Mouse (Mus musculus): ENCODE results near the gene Senp8. TPM values are rescaled to one million over a fixed set of nuclear protein-coding genes. Genes with fewer than 3 reads are reported as not detected.

The Senp8 gene
- polyA plus RNA-seq, 1 experiment from 2014 or later = 10.0 TPM

GRCm38 (mm10) chr9:59695451-59695813 is 55.1 kb downstream of the Senp8 start:
- Histone ChIP-seq H3K4me1 (ENCODE audit: control insufficient read depth, insufficient read depth, low read depth, low read length) (peaks cover 12% of the 10 kb centered on the region), H3K9ac (ENCODE audit: low read depth, low read length) (no peak overlapping the region), H3K4me3 (ENCODE audit: low read length) (no peak overlapping the region), H3K4me2 (ENCODE audit: low read length) (no peak overlapping the region), H3K9me3 (ENCODE audit: control insufficient read depth, low read length) (no peaks in the 10 kb centered on the region), H3K27ac (ENCODE audit: low read depth, low read length) (no peak overlapping the region), H3K36me3 (ENCODE audit: control insufficient read depth, insufficient read depth, low read length) (no peaks in the 10 kb centered on the region), H3K27me3 (replicated peaks; ENCODE audit: control insufficient read depth, insufficient read depth, low read length) (no peaks in the 10 kb centered on the region)
- 52% methylated on average over 3 of the region's 3 CpGs for WGBS
- no peak for ATAC-seq

GRCm38 (mm10) chr9:59694571-59695450 is 55.7 kb downstream of the Senp8 start:
- H3K4me1 ChIP-seq (ENCODE audit: control insufficient read depth, insufficient read depth, low read depth, low read length) = peaks cover 12% of the 10 kb centered on the region
- no peaks in the 10 kb centered on the region for H3K36me3 ChIP-seq (ENCODE audit: control insufficient read depth, insufficient read depth, low read length)
- 65% methylated on average over 16 of the region's 16 CpGs for WGBS
- no peak overlapping the region for H3K9ac ChIP-seq (ENCODE audit: low read depth, low read length)
- H3K4me2 ChIP-seq (ENCODE audit: low read length) = no peak overlapping the region
- no peak overlapping the region for H3K4me3 ChIP-seq (ENCODE audit: low read length)
- no peak overlapping the region for H3K27ac ChIP-seq (ENCODE audit: low read depth, low read length)
- H3K27me3 ChIP-seq (replicated peaks; ENCODE audit: control insufficient read depth, insufficient read depth, low read length) = no peaks in the 10 kb centered on the region
- ATAC-seq = no peak
- H3K9me3 ChIP-seq (ENCODE audit: control insufficient read depth, low read length) = no peaks in the 10 kb centered on the region

- H3K4me1 ChIP-seq (ENCODE audit: control insufficient read depth, insufficient read depth, low read depth, low read length) = peaks cover 12% of the 10 kb centered on the region
- peak overlapping the region; percentile 37 for H3K4me3 ChIP-seq (ENCODE audit: low read length)
- peak overlapping the region; percentile 70 for H3K4me2 ChIP-seq (ENCODE audit: low read length)
- H3K27me3 ChIP-seq (replicated peaks; ENCODE audit: control insufficient read depth, insufficient read depth, low read length) = no peaks in the 10 kb centered on the region
- ATAC-seq = peak; percentile 73
- peak overlapping the region; percentile 57 for H3K9ac ChIP-seq (ENCODE audit: low read depth, low read length)
- peak overlapping the region; percentile 72 for H3K27ac ChIP-seq (ENCODE audit: low read depth, low read length)
- H3K36me3 ChIP-seq (ENCODE audit: control insufficient read depth, insufficient read depth, low read length) = no peaks in the 10 kb centered on the region
- no peaks in the 10 kb centered on the region for H3K9me3 ChIP-seq (ENCODE audit: control insufficient read depth, low read length)
- WGBS = 32% methylated on average over 9 of the region's 9 CpGs
These were observed 58.4 kb downstream of the Senp8 start for GRCm38 (mm10) chr9:59692145-59692544.

GRCm38 (mm10) chr9:59691635-59692094 is 58.8 kb downstream of the Senp8 start:
- ATAC-seq = peak; percentile 89
- peaks cover 12% of the 10 kb centered on the region for H3K4me1 ChIP-seq (ENCODE audit: control insufficient read depth, insufficient read depth, low read depth, low read length)
- H3K4me2 ChIP-seq (ENCODE audit: low read length) = peak overlapping the region; percentile 70
- peak overlapping the region; percentile 57 for H3K9ac ChIP-seq (ENCODE audit: low read depth, low read length)
- 4% methylated on average over 23 of the region's 23 CpGs for WGBS
- no peaks in the 10 kb centered on the region for H3K36me3 ChIP-seq (ENCODE audit: control insufficient read depth, insufficient read depth, low read length)
- no peaks in the 10 kb centered on the region for H3K9me3 ChIP-seq (ENCODE audit: control insufficient read depth, low read length)
- H3K4me3 ChIP-seq (ENCODE audit: low read length) = peak overlapping the region; percentile 37
- no peaks in the 10 kb centered on the region for H3K27me3 ChIP-seq (replicated peaks; ENCODE audit: control insufficient read depth, insufficient read depth, low read length)
- peak overlapping the region; percentile 72 for H3K27ac ChIP-seq (ENCODE audit: low read depth, low read length)

GRCm38 (mm10) chr9:59687416-59688046 is 63.0 kb downstream of the Senp8 start:
- no peak overlapping the region for H3K27ac ChIP-seq (ENCODE audit: low read depth, low read length)
- H3K36me3 ChIP-seq (ENCODE audit: control insufficient read depth, insufficient read depth, low read length) = no peaks in the 10 kb centered on the region
- peaks cover 11% of the 10 kb centered on the region for H3K4me1 ChIP-seq (ENCODE audit: control insufficient read depth, insufficient read depth, low read depth, low read length)
- no peaks in the 10 kb centered on the region for H3K9me3 ChIP-seq (ENCODE audit: control insufficient read depth, low read length)
- H3K9ac ChIP-seq (ENCODE audit: low read depth, low read length) = no peak overlapping the region
- H3K27me3 ChIP-seq (replicated peaks; ENCODE audit: control insufficient read depth, insufficient read depth, low read length) = no peaks in the 10 kb centered on the region
- H3K4me2 ChIP-seq (ENCODE audit: low read length) = no peak overlapping the region
- no peak overlapping the region for H3K4me3 ChIP-seq (ENCODE audit: low read length)
- WGBS = 53% methylated on average over 6 of the region's 6 CpGs
- ATAC-seq = no peak

Other genes starting within 250 kb of the Senp8 start
- 68.0 and 71.3 TPM in 2 replicates for gene Hexa, start 211.2 kb downstream of the Senp8 start, polyA plus RNA-seq (2015; fragmentation: Nextera tagmentation; extraction: Ambion mirVana)
- gene Tmem202, start 210.9 kb downstream of the Senp8 start, polyA plus RNA-seq (2015; fragmentation: Nextera tagmentation; extraction: Ambion mirVana) = 1.1 and 1.3 TPM in 2 replicates
- 46.6 and 52.6 TPM in 2 replicates for gene Celf6, start 172.8 kb downstream of the Senp8 start, polyA plus RNA-seq (2015; fragmentation: Nextera tagmentation; extraction: Ambion mirVana)
- 197 and 213 TPM in 2 replicates for gene Parp6, start 133.4 kb downstream of the Senp8 start, polyA plus RNA-seq (2015; fragmentation: Nextera tagmentation; extraction: Ambion mirVana)
- 1,087 and 1,130 TPM in 2 replicates for gene Pkm, start 94.3 kb downstream of the Senp8 start, polyA plus RNA-seq (2015; fragmentation: Nextera tagmentation; extraction: Ambion mirVana)
- gene Gramd2, start 70.6 kb downstream of the Senp8 start, polyA plus RNA-seq (2015; fragmentation: Nextera tagmentation; extraction: Ambion mirVana) = 5.4 and 5.6 TPM in 2 replicates
- 23.2 and 24.9 TPM in 2 replicates for gene Myo9a, start 186 bp upstream of the Senp8 start, polyA plus RNA-seq (2015; fragmentation: Nextera tagmentation; extraction: Ambion mirVana)
- gene Nr2e3, start 209.9 kb upstream of the Senp8 start, polyA plus RNA-seq (2015; fragmentation: Nextera tagmentation; extraction: Ambion mirVana) = not detected in 2 replicates

Data from hindbrain, embryonic 16.5 days (tissue).